Mouse (Mus musculus) liver, embryonic 11.5 days (tissue): Measurements from ENCODE around the gene Cped1. TPM values are rescaled to one million over a fixed set of nuclear protein-coding genes. Genes with fewer than 3 reads are reported as not detected.

ENCODE experiments used
- ATAC-seq: fragments of 200-750 bp; cut with Nextera tagmentation; replicated peaks from 2 replicates; pipeline ENCODE4 v1.8.0; 2017; ENCODE audit warnings: moderate number of reproducible peaks, mild to moderate bottlenecking, moderate TSS enrichment, moderate library complexity; ENCODE audit not compliant: low FRiP score
- DNase-seq: peaks from one replicate; pipeline ENCODE4 v3.0.0-alpha.2; 2017; ENCODE audit warnings: low spot score
- H3K27ac ChIP-seq: fragments of 300-500 bp; sonication (generic); 2 replicates; pipeline ENCODE4 v1.5.1; 2014; ENCODE audit warnings: mild to moderate bottlenecking, low read depth, low read length, control low read depth
- H3K27me3 ChIP-seq: fragments of 300-500 bp; sonication (generic); replicated peaks from 2 replicates; pipeline ENCODE4 v1.6.1; 2014; ENCODE audit warnings: low read length, mixed read lengths; ENCODE audit not compliant: control insufficient read depth, insufficient read depth
- H3K36me3 ChIP-seq: fragments of 300-500 bp; sonication (generic); 2 replicates; pipeline ENCODE4 v1.6.1; 2014; ENCODE audit warnings: mild to moderate bottlenecking, low read length, moderate library complexity, mixed read lengths; ENCODE audit not compliant: control insufficient read depth, insufficient read depth
- H3K4me1 ChIP-seq: fragments of 300-500 bp; sonication (generic); replicated peaks from 2 replicates; pipeline ENCODE4 v1.6.1; 2014; ENCODE audit warnings: low read length, mixed read lengths; ENCODE audit not compliant: control insufficient read depth, insufficient read depth
- H3K4me2 ChIP-seq: fragments of 300-500 bp; sonication (generic); 2 replicates; pipeline ENCODE4 v1.6.1; 2014; ENCODE audit warnings: mild to moderate bottlenecking, control low read depth, moderate library complexity
- H3K4me3 ChIP-seq: fragments of 300-500 bp; sonication (generic); 2 replicates; pipeline ENCODE4 v1.5.1; 2014; ENCODE audit warnings: low read depth, low read length, control low read depth
- H3K9ac ChIP-seq: fragments of 300-500 bp; sonication (generic); 2 replicates; pipeline ENCODE4 v1.6.1; 2014; ENCODE audit warnings: low read depth, low read length, control low read depth
- H3K9me3 ChIP-seq: fragments of 300-500 bp; sonication (generic); 2 replicates; pipeline ENCODE4 v1.6.1; 2016; ENCODE audit warnings: low read length, inconsistent platforms, mixed read lengths; ENCODE audit not compliant: control insufficient read depth
- WGBS: fragments of 180-500 bp; shearing (Covaris S2); extraction: QIAGEN DNeasy Blood & Tissue Kit; methylation state at CpG from one replicate; pipeline ENCODE4 v1.1.7; 2014; 5-methylcytosine and 5-hydroxymethylcytosine counted together
- polyA plus RNA-seq: library from polyadenylated mRNA; unstranded; fragments of >200 nt; fragmentation: Nextera tagmentation; extraction: Ambion mirVana; gene quantifications from 2 replicates; pipeline ENCODE4 v1.2.1, GENCODE M21; 2014

The Cped1 gene
- polyA plus RNA-seq, 1 experiment from 2014 or later, result 6.9 TPM

GRCm38 (mm10) chr6:22003959-22004543 is 18.3 kb downstream of the Cped1 start:
- Histone ChIP-seq H3K27ac (no peak overlapping the region), H3K9me3 (no peaks in the 10 kb centered on the region), H3K9ac (no peak overlapping the region), H3K27me3 (no peaks in the 10 kb centered on the region), H3K4me3 (no peak overlapping the region), H3K4me1 (peaks cover 3% of the 10 kb centered on the region; the same call in 1 of the 2 replicates), H3K36me3 (no peaks in the 10 kb centered on the region), H3K4me2 (no peak overlapping the region)
- 80% methylated on average over 10 of the region's 10 CpGs for WGBS
- no peak for ATAC-seq
- no peak for DNase-seq

- Histone ChIP-seq H3K9me3 (no peaks in the 10 kb centered on the region), H3K4me3 (no peak overlapping the region), H3K27me3 (no peaks in the 10 kb centered on the region), H3K9ac (no peak overlapping the region), H3K27ac (no peak overlapping the region), H3K4me2 (no peak overlapping the region), H3K4me1 (no peaks in the 10 kb centered on the region), H3K36me3 (no peaks in the 10 kb centered on the region)
- 86% methylated on average over 7 of the region's 7 CpGs for WGBS
- ATAC-seq (no peak), DNase-seq (no peak)
Observed at GRCm38 (mm10) chr6:22008346-22008745, 22.6 kb downstream of the Cped1 start.

GRCm38 (mm10) chr6:22010258-22010657 is 24.5 kb downstream of the Cped1 start:
- WGBS, result 92% methylated on average over 12 of the region's 12 CpGs
- no peak overlapping the region for H3K27ac ChIP-seq
- H3K9me3 ChIP-seq, result no peaks in the 10 kb centered on the region
- no peaks in the 10 kb centered on the region for H3K27me3 ChIP-seq
- DNase-seq (no peak), ATAC-seq (no peak)
- no peaks in the 10 kb centered on the region for H3K4me1 ChIP-seq
- no peak overlapping the region for H3K4me3 ChIP-seq
- no peaks in the 10 kb centered on the region for H3K36me3 ChIP-seq
- no peak overlapping the region for H3K9ac ChIP-seq
- H3K4me2 ChIP-seq, result no peak overlapping the region

GRCm38 (mm10) chr6:22010761-22011281 is 25.1 kb downstream of the Cped1 start:
- no peak overlapping the region for H3K4me2 ChIP-seq
- no peaks in the 10 kb centered on the region for H3K27me3 ChIP-seq
- ATAC-seq, result no peak
- H3K4me3 ChIP-seq, result no peak overlapping the region
- WGBS, result 89% methylated on average over 11 of the region's 11 CpGs
- no peaks in the 10 kb centered on the region for H3K4me1 ChIP-seq
- no peaks in the 10 kb centered on the region for H3K9me3 ChIP-seq
- no peaks in the 10 kb centered on the region for H3K36me3 ChIP-seq
- DNase-seq, result no peak
- no peak overlapping the region for H3K27ac ChIP-seq
- H3K9ac ChIP-seq, result no peak overlapping the region

GRCm38 (mm10) chr6:22011546-22011945 is 25.8 kb downstream of the Cped1 start:
- WGBS, result 74% methylated on average over 2 of the region's 2 CpGs
- DNase-seq (no peak), ATAC-seq (no peak)
- no peaks in the 10 kb centered on the region for H3K4me1 ChIP-seq
- no peak overlapping the region for H3K4me2 ChIP-seq
- no peak overlapping the region for H3K4me3 ChIP-seq
- no peak overlapping the region for H3K9ac ChIP-seq
- no peaks in the 10 kb centered on the region for H3K36me3 ChIP-seq
- no peaks in the 10 kb centered on the region for H3K9me3 ChIP-seq
- no peaks in the 10 kb centered on the region for H3K27me3 ChIP-seq
- H3K27ac ChIP-seq, result no peak overlapping the region

- no peak overlapping the region for H3K4me3 ChIP-seq
- 67% methylated on average over 5 of the region's 5 CpGs for WGBS
- ATAC-seq, result no peak
Observed at GRCm38 (mm10) chr6:22012099-22012498, 26.4 kb downstream of the Cped1 start.

GRCm38 (mm10) chr6:22012501-22012900 is 26.8 kb downstream of the Cped1 start:
- H3K27ac ChIP-seq, result no peak overlapping the region
- H3K9me3 ChIP-seq, result no peaks in the 10 kb centered on the region
- H3K36me3 ChIP-seq, result 0 out of 2 replicates have a peak, but pooled peaks cover under 1% of the 10 kb centered on the region
- H3K4me3 ChIP-seq, result no peak overlapping the region
- DNase-seq, result no peak
- no peak overlapping the region for H3K4me2 ChIP-seq
- H3K27me3 ChIP-seq, result no peaks in the 10 kb centered on the region
- no peak overlapping the region for H3K9ac ChIP-seq
- WGBS, result 61% methylated on average over 5 of the region's 5 CpGs
- ATAC-seq, result no peak
- no peaks in the 10 kb centered on the region for H3K4me1 ChIP-seq

More at GRCm38 (mm10) chr6:22012099-22012498, 26.4 kb downstream of the Cped1 start:
- no peaks in the 10 kb centered on the region for H3K36me3 ChIP-seq
- no peak overlapping the region for H3K27ac ChIP-seq
- no peaks in the 10 kb centered on the region for H3K4me1 ChIP-seq
- H3K27me3 ChIP-seq, result no peaks in the 10 kb centered on the region
- H3K4me2 ChIP-seq, result no peak overlapping the region
- no peaks in the 10 kb centered on the region for H3K9me3 ChIP-seq
- no peak for DNase-seq
- H3K9ac ChIP-seq, result no peak overlapping the region

GRCm38 (mm10) chr6:22013394-22013793 is 27.7 kb downstream of the Cped1 start:
- WGBS, result 86% methylated on average over 3 of the region's 3 CpGs
- H3K27ac ChIP-seq, result no peak overlapping the region
- DNase-seq, result no peak

GRCm38 (mm10) chr6:22014291-22014911 is 28.7 kb downstream of the Cped1 start:
- DNase-seq (no peak), ATAC-seq (0 out of 2 replicates have a peak, but pooled peaks have one; percentile 15)
- no peaks in the 10 kb centered on the region for H3K27me3 ChIP-seq

More at GRCm38 (mm10) chr6:22013394-22013793, 27.7 kb downstream of the Cped1 start:
- Histone ChIP-seq H3K4me1 (no peaks in the 10 kb centered on the region), H3K4me3 (no peak overlapping the region), H3K9ac (no peak overlapping the region), H3K9me3 (no peaks in the 10 kb centered on the region), H3K4me2 (no peak overlapping the region), H3K27me3 (no peaks in the 10 kb centered on the region), H3K36me3 (0 out of 2 replicates have a peak, but pooled peaks cover 2% of the 10 kb centered on the region)
- ATAC-seq, result no peak

More at GRCm38 (mm10) chr6:22014291-22014911, 28.7 kb downstream of the Cped1 start:
- H3K4me1 ChIP-seq, result no peaks in the 10 kb centered on the region
- H3K27ac ChIP-seq, result no peak overlapping the region
- 0 out of 2 replicates have a peak, but pooled peaks cover 2% of the 10 kb centered on the region for H3K36me3 ChIP-seq
- H3K9me3 ChIP-seq, result no peaks in the 10 kb centered on the region
- WGBS, result 88% methylated on average over 6 of the region's 6 CpGs
- no peak overlapping the region for H3K4me2 ChIP-seq
- H3K9ac ChIP-seq, result no peak overlapping the region
- H3K4me3 ChIP-seq, result no peak overlapping the region
